23 mouse cellular contexts compared by ENCODE assay signal in genomic region chr8:82846098-82846497, GRCm38 (mm10). TPM values are rescaled to one million over a fixed set of nuclear protein-coding genes. Genes with fewer than 3 reads are reported as not detected.
DNase-seq lines count a peak whose midpoint lies in the region; ATAC-seq and TF ChIP-seq lines count a peak whose summit lies in the region.
"Had no signal": no experiment of that assay in that cellular context is flagged by ENCODE, and none has a peak within 500 bp of the region (broad histone marks: within the 10 kb centered on the region; RNA-seq: fewer than 3 reads in every experiment).

No protein-coding gene starts in this region.

- TF ChIP-seq EP300 in MEL (IDR thresholded peaks at IDR 0.05; ENCODE audit: low read depth in 1 of 2, low read length in 2 of 2) = peak; percentile 92 to 93
- TF ChIP-seq EP300 in liver, embryonic 14.5 days (IDR thresholded peaks at IDR 0.05; ENCODE audit: low read depth) = no peak
- TF ChIP-seq EP300 in lung, postnatal 0 days (IDR thresholded peaks at IDR 0.05) = no peak

- no peak overlapping the region for H3K4me3 ChIP-seq in MEL (ENCODE audit: control insufficient read depth in 1 of 2, insufficient read depth in 1 of 2, low read depth in 2 of 2, low read length in 2 of 2)
- H3K4me3 ChIP-seq in liver, embryonic 14.5 days (ENCODE audit: insufficient read depth in 1 of 2, low read depth in 2 of 2, low read length in 2 of 2) = no peak overlapping the region
- H3K4me3 ChIP-seq in intestine, embryonic 15.5 days (replicated peaks) = no peak overlapping the region
- H3K4me3 ChIP-seq in lung, postnatal 0 days (ENCODE audit: low read depth, low read length) = no peak overlapping the region
- H3K4me3 ChIP-seq: embryonic facial prominence, embryonic 13.5 days; forebrain, embryonic 15.5 days; hindbrain, embryonic 12.5 days; limb, embryonic 12.5 days; midbrain, embryonic 12.5 days; neural tube, embryonic 12.5 days had no signal

- peaks cover 0 to 19% of the 10 kb centered on the region in 2 experiments; a peak in 2 of 4 replicates for H3K36me3 ChIP-seq in MEL (ENCODE audit: control insufficient read depth in 1 of 2, insufficient read depth in 2 of 2, low read length in 2 of 2)
- H3K36me3 ChIP-seq in liver, embryonic 14.5 days (replicated peaks; ENCODE audit: control insufficient read depth, insufficient read depth, low read depth) = no peaks in the 10 kb centered on the region
- no peaks in the 10 kb centered on the region for H3K36me3 ChIP-seq in intestine, embryonic 15.5 days
- H3K36me3 ChIP-seq in lung, postnatal 0 days (ENCODE audit: insufficient read depth, low read length) = no peaks in the 10 kb centered on the region
- H3K36me3 ChIP-seq: embryonic facial prominence, embryonic 13.5 days; forebrain, embryonic 15.5 days; hindbrain, embryonic 12.5 days; limb, embryonic 12.5 days; midbrain, embryonic 12.5 days; neural tube, embryonic 12.5 days had no signal

- H3K27me3 ChIP-seq in MEL (ENCODE audit: control insufficient read depth in 1 of 2, insufficient read depth in 2 of 2, low read length in 2 of 2) = no peaks in the 10 kb centered on the region
- no peaks in the 10 kb centered on the region for H3K27me3 ChIP-seq in liver, embryonic 14.5 days (ENCODE audit: control insufficient read depth, insufficient read depth, low read length)
- no peaks in the 10 kb centered on the region for H3K27me3 ChIP-seq in intestine, embryonic 15.5 days (replicated peaks)
- H3K27me3 ChIP-seq in lung, postnatal 0 days (replicated peaks; ENCODE audit: insufficient read depth, low read length) = no peaks in the 10 kb centered on the region
- H3K27me3 ChIP-seq: embryonic facial prominence, embryonic 13.5 days; forebrain, embryonic 15.5 days; hindbrain, embryonic 12.5 days; limb, embryonic 12.5 days; midbrain, embryonic 12.5 days; neural tube, embryonic 12.5 days had no signal

- TF ChIP-seq CTCF in MEL (IDR thresholded peaks at IDR 0.05 in 2 of 3, conservative IDR thresholded peaks at IDR 0.05 in 1 of 3; ENCODE audit: control insufficient read depth in 1 of 3, insufficient read depth in 1 of 3, low read depth in 2 of 3, low read length in 3 of 3, poor library complexity in 1 of 3, severe bottlenecking in 1 of 3) = no peak
- TF ChIP-seq CTCF in liver, embryonic 14.5 days (IDR thresholded peaks at IDR 0.05; ENCODE audit: low read depth) = no peak
- TF ChIP-seq CTCF in lung, postnatal 0 days (IDR thresholded peaks at IDR 0.05) = no peak

- peak overlapping the region; percentile 83 for H3K27ac ChIP-seq in MEL (ENCODE audit: control insufficient read depth, low read depth, low read length)
- no peak overlapping the region for H3K27ac ChIP-seq in liver, embryonic 14.5 days
- H3K27ac ChIP-seq in intestine, embryonic 15.5 days = no peak overlapping the region
- no peak overlapping the region for H3K27ac ChIP-seq in lung, postnatal 0 days (ENCODE audit: low read length)
- H3K27ac ChIP-seq: embryonic facial prominence, embryonic 13.5 days; forebrain, embryonic 15.5 days; hindbrain, embryonic 12.5 days; limb, embryonic 12.5 days; midbrain, embryonic 12.5 days; neural tube, embryonic 12.5 days had no signal

- TF ChIP-seq POLR2A in MEL (IDR thresholded peaks at IDR 0.05; ENCODE audit: control insufficient read depth in 1 of 2, insufficient read depth in 1 of 2, low read depth in 1 of 2, low read length in 2 of 2, poor library complexity in 1 of 2) = no peak

- peak; percentile 90 for DNase-seq in MEL (ENCODE audit: low read depth, low spot score)
- peak; percentile 44 for DNase-seq in c-Kit-positive CD71-positive TER-119-negative erythroid progenitor cells, embryonic 14.5 days (ENCODE audit: low read depth)
- peak in 2 of 3 experiments; percentile 27 to 38 for DNase-seq in liver, embryonic 14.5 days (ENCODE audit: low read depth in 3 of 3, low spot score in 3 of 3)
- no peak for DNase-seq in urinary bladder, postnatal 25 days (ENCODE audit: low spot score)
- no peak for DNase-seq in lung, postnatal 0 days (ENCODE audit: low spot score)
- DNase-seq in right cerebral cortex, postnatal 4 days = no peak
- DNase-seq: cerebellum, postnatal 10 days; gastrocnemius, postnatal 36 days; heart, postnatal 10 days; lung, adult 2 months; lung, postnatal 36 days; right cerebral cortex, adult 18-20 months; spleen, adult 18-20 months had no signal

- peak; percentile 51; the same call in 1 of the 2 replicates for ATAC-seq in liver, embryonic 14.5 days (ENCODE audit: insufficient read depth)
- ATAC-seq in intestine, embryonic 15.5 days = no peak
- no peak for ATAC-seq in lung, postnatal 0 days
- ATAC-seq: CD4-positive, CD25-positive, alpha-beta regulatory T cell, adult 4 months; forebrain, embryonic 15.5 days; inflammation-experienced regulatory T-cells, adult 6 months had no signal

- 9% methylated on average over 2 of the region's 2 CpGs for WGBS in liver, embryonic 14.5 days (ENCODE audit: insufficient replicate concordance)
- 64% methylated on average over 2 of the region's 2 CpGs for WGBS in intestine, embryonic 15.5 days
- WGBS in lung, postnatal 0 days = 62% methylated on average over 2 of the region's 2 CpGs

- no peak overlapping the region for H3K9ac ChIP-seq in MEL (ENCODE audit: control insufficient read depth, low read depth, low read length, poor library complexity, severe bottlenecking)
- H3K9ac ChIP-seq in liver, embryonic 14.5 days (replicated peaks) = no peak overlapping the region
- H3K9ac ChIP-seq in intestine, embryonic 15.5 days = no peak overlapping the region
- H3K9ac ChIP-seq in lung, postnatal 0 days (replicated peaks; ENCODE audit: low read depth) = no peak overlapping the region
- H3K9ac ChIP-seq: embryonic facial prominence, embryonic 13.5 days; forebrain, embryonic 15.5 days; hindbrain, embryonic 12.5 days; limb, embryonic 12.5 days; midbrain, embryonic 12.5 days; neural tube, embryonic 12.5 days had no signal

- H3K4me1 ChIP-seq in MEL (ENCODE audit: control insufficient read depth in 1 of 2, insufficient read depth in 2 of 2, low read length in 2 of 2) = peaks cover 13 to 14% of the 10 kb centered on the region in 2 experiments
- peaks cover 0 to 11% of the 10 kb centered on the region in 2 experiments; a peak in 2 of 4 replicates for H3K4me1 ChIP-seq in liver, embryonic 14.5 days (replicated peaks; ENCODE audit: control insufficient read depth in 2 of 2, insufficient read depth in 2 of 2, low read length in 1 of 2)
- H3K4me1 ChIP-seq in intestine, embryonic 15.5 days (replicated peaks) = no peaks in the 10 kb centered on the region
- 0 out of 2 replicates have a peak, but pooled peaks cover 2% of the 10 kb centered on the region for H3K4me1 ChIP-seq in lung, postnatal 0 days (ENCODE audit: insufficient read depth, low read depth, low read length)
- H3K4me1 ChIP-seq: embryonic facial prominence, embryonic 13.5 days; hindbrain, embryonic 12.5 days; limb, embryonic 12.5 days; midbrain, embryonic 12.5 days; neural tube, embryonic 12.5 days had no signal

- H3K4me2 ChIP-seq in liver, embryonic 14.5 days (ENCODE audit: low read depth) = no peak overlapping the region
- H3K4me2 ChIP-seq in intestine, embryonic 15.5 days (replicated peaks) = no peak overlapping the region
- H3K4me2 ChIP-seq in lung, postnatal 0 days (replicated peaks; ENCODE audit: low read depth, low read length) = no peak overlapping the region
- H3K4me2 ChIP-seq: embryonic facial prominence, embryonic 13.5 days; forebrain, embryonic 15.5 days; heart, embryonic 11.5 days; hindbrain, embryonic 12.5 days; limb, embryonic 12.5 days; midbrain, embryonic 12.5 days; neural tube, embryonic 12.5 days had no signal

- H3K79me2 ChIP-seq in MEL (ENCODE audit: control insufficient read depth, insufficient read depth, low read length, poor library complexity) = no peaks in the 10 kb centered on the region

- no peak for TF ChIP-seq RAD21 in MEL (IDR thresholded peaks at IDR 0.05; ENCODE audit: low read depth, low read length)

- H3K9me3 ChIP-seq in MEL (replicated peaks; ENCODE audit: insufficient read depth, low read length) = no peaks in the 10 kb centered on the region
- no peaks in the 10 kb centered on the region for H3K9me3 ChIP-seq in liver, embryonic 14.5 days (ENCODE audit: control insufficient read depth, low read length)
- H3K9me3 ChIP-seq in intestine, embryonic 15.5 days = no peaks in the 10 kb centered on the region
- no peaks in the 10 kb centered on the region for H3K9me3 ChIP-seq in lung, postnatal 0 days (ENCODE audit: low read length)
- H3K9me3 ChIP-seq: embryonic facial prominence, embryonic 13.5 days; forebrain, embryonic 15.5 days; hindbrain, embryonic 12.5 days; limb, embryonic 12.5 days; midbrain, embryonic 12.5 days; neural tube, embryonic 12.5 days had no signal

TF ChIP-seq in MEL, 35 proteins besides CTCF, POLR2A, EP300 and RAD21 (continues in another document):
- 0 out of 2 replicates have a peak, but pooled peaks have one; percentile 20 for TF ChIP-seq JUND (IDR thresholded peaks at IDR 0.05; ENCODE audit: low read depth, low read length)
- TF ChIP-seq CHD1 (IDR thresholded peaks at IDR 0.05; ENCODE audit: low read depth, low read length) = no peak
- TF ChIP-seq SIN3A (IDR thresholded peaks at IDR 0.05; ENCODE audit: low read length) = peak; percentile 63; the same call in 1 of the 2 replicates
- no peak for TF ChIP-seq USF1 (IDR thresholded peaks at IDR 0.05; ENCODE audit: low read depth, low read length)
- no peak for TF ChIP-seq KAT2A (conservative IDR thresholded peaks at IDR 0.05; ENCODE audit: low read depth, low read length)
- TF ChIP-seq GATA1 (IDR thresholded peaks at IDR 0.05; ENCODE audit: low read depth, low read length) = peak; percentile 81
- peak; percentile 93 for TF ChIP-seq MAFK (IDR thresholded peaks at IDR 0.05; ENCODE audit: borderline replicate concordance, low read depth, low read length)
- no peak for TF ChIP-seq MAZ (IDR thresholded peaks at IDR 0.05; ENCODE audit: low read depth, low read length)
- TF ChIP-seq ELF1 (IDR thresholded peaks at IDR 0.05; ENCODE audit: low read depth, low read length) = no peak
- TF ChIP-seq USF2 (IDR thresholded peaks at IDR 0.05; ENCODE audit: borderline replicate concordance in 1 of 2, insufficient read depth in 1 of 2, low read depth in 1 of 2, low read length in 2 of 2) = no peak
- 0 out of 2 replicates have a peak, but pooled peaks have one; percentile 23 for TF ChIP-seq MAX (IDR thresholded peaks at IDR 0.05; ENCODE audit: low read length)
- no peak for TF ChIP-seq ZC3H11A (IDR thresholded peaks at IDR 0.05; ENCODE audit: low read depth, low read length)
- peak; percentile 66; the same call in 1 of the 2 replicates for TF ChIP-seq MYC (IDR thresholded peaks at IDR 0.05; ENCODE audit: low read depth, low read length)
- TF ChIP-seq TCF12 (IDR thresholded peaks at IDR 0.05; ENCODE audit: low read depth, low read length) = peak; percentile 92

RNA-seq across cellular contexts. Expression of gene Rnf150, which starts 17.1 kb away (rescaled TPM):
- total RNA-seq in MEL (2012; rRNA removed) = not detected in 2 replicates
- not detected for polyA plus RNA-seq in MEL (2012; ENCODE audit: insufficient read depth in 1 of 2, insufficient read length in 2 of 2, low read depth in 1 of 2, low replicate concordance in 2 of 2, missing spikeins in 1 of 2)
- 0.19 TPM in 2 replicates for polyA plus RNA-seq in liver, embryonic 14.5 days (2012; rRNA removed)
- polyA plus RNA-seq in liver, embryonic 14.5 days (2014; fragmentation: Nextera tagmentation; extraction: Ambion mirVana) = 0.04 and 0.17 TPM in 2 replicates
- 1.0 and 1.2 TPM in 2 replicates for polyA plus RNA-seq in intestine, embryonic 15.5 days (2015; fragmentation: Nextera tagmentation; extraction: Ambion mirVana)
- 1.7 and 2.3 TPM in 2 replicates for polyA plus RNA-seq in lung, postnatal 0 days (2015; fragmentation: Nextera tagmentation; extraction: Ambion mirVana)
- polyA plus RNA-seq: CD4-positive, CD25-positive, alpha-beta regulatory T cell, adult 4 months; inflammation-experienced regulatory T-cells, adult 6 months had no signal

Comparison
In these comparisons a context has a peak if more than half of its experiments do, and no peak if none do; other contexts are left out.
1. DNase-seq: peak in MEL (single experiment), c-Kit-positive CD71-positive TER-119-negative erythroid progenitor cells, embryonic 14.5 days (single experiment) and liver, embryonic 14.5 days (2 of 3); none in urinary bladder, postnatal 25 days (single experiment), lung, postnatal 0 days (single experiment) and right cerebral cortex, postnatal 4 days (single experiment).